Mouse (Mus musculus) kidney, embryonic 14.5 days (tissue): ENCODE data around the gene Il1rap. TPM values are rescaled to one million over a fixed set of nuclear protein-coding genes. Genes with fewer than 3 reads are reported as not detected.

Source experiments
- ATAC-seq: fragments of 200-750 bp; cut with Nextera tagmentation; 2 replicates; pipeline ENCODE4 v1.8.0; 2017; ENCODE audit warnings: moderate number of reproducible peaks, mild to moderate bottlenecking, moderate TSS enrichment, moderate library complexity; ENCODE audit not compliant: low FRiP score, low TSS enrichment
- H3K27ac ChIP-seq: fragments of 300-500 bp; sonication (generic); 2 replicates; pipeline ENCODE4 v1.5.1; 2014; ENCODE audit warnings: low read depth, mild to moderate bottlenecking, low read length, moderate library complexity, mixed read lengths
- H3K27me3 ChIP-seq: fragments of 300-500 bp; sonication (generic); 2 replicates; pipeline ENCODE4 v1.6.1; 2014; ENCODE audit warnings: mild to moderate bottlenecking, low read length; ENCODE audit not compliant: control insufficient read depth, insufficient read depth
- H3K36me3 ChIP-seq: fragments of 300-500 bp; sonication (generic); 2 replicates; pipeline ENCODE4 v1.6.1; 2014; ENCODE audit warnings: low read length, mixed read lengths; ENCODE audit not compliant: control insufficient read depth, insufficient read depth
- H3K4me1 ChIP-seq: fragments of 300-500 bp; sonication (generic); 2 replicates; pipeline ENCODE4 v1.6.1; 2014; ENCODE audit warnings: low read length, mixed read lengths; ENCODE audit not compliant: control insufficient read depth, insufficient read depth
- H3K4me2 ChIP-seq: fragments of 300-500 bp; sonication (generic); replicated peaks from 2 replicates; pipeline ENCODE4 v1.6.1; 2014; ENCODE audit warnings: low read depth, mild to moderate bottlenecking, low read length
- H3K4me3 ChIP-seq: fragments of 300-500 bp; sonication (generic); 2 replicates; pipeline ENCODE4 v1.5.1; 2014; ENCODE audit warnings: mild to moderate bottlenecking, low read length
- H3K9ac ChIP-seq: fragments of 300-500 bp; sonication (generic); 2 replicates; pipeline ENCODE4 v1.6.1; 2014; ENCODE audit warnings: low read depth, mild to moderate bottlenecking, low read length, moderate library complexity
- H3K9me3 ChIP-seq: fragments of 300-500 bp; sonication (generic); 2 replicates; pipeline ENCODE4 v1.6.1; 2016; ENCODE audit warnings: low read length; ENCODE audit not compliant: control insufficient read depth
- WGBS: fragments of 180-500 bp; shearing (Covaris S2); extraction: QIAGEN DNeasy Blood & Tissue Kit; methylation state at CpG from one replicate; pipeline ENCODE4 v1.1.7; 2014; 5-methylcytosine and 5-hydroxymethylcytosine counted together
- polyA plus RNA-seq: library from polyadenylated mRNA; unstranded; fragments of >200 nt; fragmentation: Nextera tagmentation; extraction: Ambion mirVana; gene quantifications from 2 replicates; pipeline ENCODE4 v1.2.1, GENCODE M21; 2014

The Il1rap gene
- polyA plus RNA-seq, 1 experiment from 2014 or later = 11.6 TPM

DNA sequence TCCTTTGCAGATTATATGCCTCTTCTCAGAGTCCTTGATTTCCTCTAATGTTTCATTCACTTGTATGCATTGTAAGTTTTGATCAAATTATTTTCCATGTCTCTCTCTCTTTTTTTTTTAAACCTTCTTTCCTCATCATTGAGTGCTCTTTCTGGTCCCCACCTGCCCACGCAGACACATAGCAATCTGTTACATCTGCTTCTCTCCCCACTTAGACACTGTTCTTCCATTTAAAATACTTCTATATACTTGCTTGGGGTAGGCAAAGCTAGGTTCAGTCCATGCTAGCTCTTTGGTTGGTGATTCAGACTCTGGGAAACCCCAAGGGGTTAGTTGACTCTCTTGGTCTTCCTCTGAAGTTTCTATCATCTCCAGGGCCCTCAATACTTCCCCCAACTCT, 20.0 kb downstream of the Il1rap start:
- Histone ChIP-seq H3K27ac (no peak overlapping the region), H3K36me3 (no peaks in the 10 kb centered on the region), H3K4me1 (no peaks in the 10 kb centered on the region), H3K27me3 (no peaks in the 10 kb centered on the region), H3K9ac (no peak overlapping the region), H3K4me2 (no peak overlapping the region), H3K4me3 (no peak overlapping the region), H3K9me3 (no peaks in the 10 kb centered on the region)
- WGBS = 100% methylated on average over 1 of the region's 1 CpGs
- ATAC-seq = no peak

DNA sequence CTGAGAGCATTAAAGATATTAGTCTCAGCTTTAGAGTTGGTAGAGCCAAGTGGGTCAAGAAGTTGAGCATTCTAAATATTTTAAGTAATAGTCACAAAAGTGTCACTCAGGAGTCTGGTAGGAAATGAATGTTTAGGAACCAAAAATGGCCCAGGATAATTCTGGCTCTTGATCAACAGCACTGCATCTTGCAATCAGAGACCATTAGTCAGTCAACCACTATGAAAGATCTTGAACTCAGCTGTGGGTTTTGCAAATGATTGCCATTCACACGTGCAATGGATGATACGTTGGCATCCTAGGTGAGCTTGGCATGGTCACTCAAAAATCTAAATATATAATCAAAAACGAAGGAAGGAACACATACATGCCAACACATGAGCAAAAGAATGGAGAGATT, 23.1 kb downstream of the Il1rap start:
- ATAC-seq = no peak
- Histone ChIP-seq H3K27ac (no peak overlapping the region), H3K36me3 (no peaks in the 10 kb centered on the region), H3K4me3 (no peak overlapping the region), H3K9ac (no peak overlapping the region), H3K4me1 (no peaks in the 10 kb centered on the region), H3K9me3 (no peaks in the 10 kb centered on the region), H3K4me2 (no peak overlapping the region), H3K27me3 (no peaks in the 10 kb centered on the region)
- 86% methylated on average over 3 of the region's 3 CpGs for WGBS

DNA sequence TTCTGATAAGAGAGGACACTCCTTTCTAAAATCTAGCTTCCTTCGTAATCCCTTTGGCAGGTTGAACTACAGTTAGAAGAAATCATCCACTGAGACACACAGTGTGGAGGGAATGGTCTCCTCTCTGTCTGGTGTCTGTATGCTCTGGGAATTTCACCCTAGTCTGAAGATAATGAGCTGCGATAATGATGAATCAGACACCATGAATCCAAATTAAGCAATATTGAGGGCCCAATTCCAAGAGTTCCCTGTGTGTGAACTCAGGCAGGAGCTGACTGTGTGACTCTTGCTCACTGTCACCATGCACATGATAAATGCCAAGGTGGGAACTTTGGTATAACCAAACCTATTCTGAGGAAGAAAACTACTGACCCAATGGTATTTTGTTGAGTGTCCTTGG, 26.5 kb downstream of the Il1rap start:
- Histone ChIP-seq H3K4me3 (no peak overlapping the region), H3K36me3 (no peaks in the 10 kb centered on the region), H3K27ac (no peak overlapping the region), H3K4me1 (no peaks in the 10 kb centered on the region), H3K27me3 (no peaks in the 10 kb centered on the region), H3K4me2 (no peak overlapping the region), H3K9me3 (no peaks in the 10 kb centered on the region), H3K9ac (no peak overlapping the region)
- ATAC-seq = no peak
- 89% methylated on average over 2 of the region's 2 CpGs for WGBS

DNA sequence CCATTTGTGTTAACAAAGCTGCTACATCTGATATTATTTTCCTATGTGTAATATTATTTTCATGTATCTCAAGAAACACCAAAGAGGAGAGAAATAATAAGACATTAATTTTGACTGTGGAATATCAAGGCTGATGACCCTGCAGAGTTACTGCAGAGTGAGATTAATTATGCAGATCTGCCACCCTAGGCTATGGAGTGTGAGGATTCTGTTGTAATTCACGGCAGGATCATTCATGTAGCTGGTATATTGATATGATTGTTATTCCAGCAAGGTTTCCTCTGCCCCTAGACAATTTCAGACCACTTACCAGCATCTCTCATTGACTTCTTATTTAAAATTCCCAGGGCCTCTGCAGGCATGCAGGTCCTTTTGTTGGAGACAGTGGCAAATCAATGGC, 29.0 kb downstream of the Il1rap start:
- Histone ChIP-seq H3K9me3 (no peaks in the 10 kb centered on the region), H3K36me3 (no peaks in the 10 kb centered on the region), H3K4me3 (no peak overlapping the region), H3K9ac (no peak overlapping the region), H3K27me3 (no peaks in the 10 kb centered on the region), H3K4me2 (no peak overlapping the region), H3K27ac (no peak overlapping the region), H3K4me1 (no peaks in the 10 kb centered on the region)
- 77% methylated on average over 1 of the region's 1 CpGs for WGBS
- ATAC-seq = no peak

- no peak overlapping the region for H3K27ac ChIP-seq
- no peak overlapping the region for H3K9ac ChIP-seq
- no peak overlapping the region for H3K4me3 ChIP-seq
- no peaks in the 10 kb centered on the region for H3K36me3 ChIP-seq
- no peak overlapping the region for H3K4me2 ChIP-seq
- ATAC-seq = no peak
- H3K9me3 ChIP-seq = no peaks in the 10 kb centered on the region
- 89% methylated on average over 10 of the region's 10 CpGs for WGBS
- H3K27me3 ChIP-seq = no peaks in the 10 kb centered on the region
- no peaks in the 10 kb centered on the region for H3K4me1 ChIP-seq
Measured at GRCm38 (mm10) chr16:26612499-26613220, 31.2 kb downstream of the Il1rap start.

DNA sequence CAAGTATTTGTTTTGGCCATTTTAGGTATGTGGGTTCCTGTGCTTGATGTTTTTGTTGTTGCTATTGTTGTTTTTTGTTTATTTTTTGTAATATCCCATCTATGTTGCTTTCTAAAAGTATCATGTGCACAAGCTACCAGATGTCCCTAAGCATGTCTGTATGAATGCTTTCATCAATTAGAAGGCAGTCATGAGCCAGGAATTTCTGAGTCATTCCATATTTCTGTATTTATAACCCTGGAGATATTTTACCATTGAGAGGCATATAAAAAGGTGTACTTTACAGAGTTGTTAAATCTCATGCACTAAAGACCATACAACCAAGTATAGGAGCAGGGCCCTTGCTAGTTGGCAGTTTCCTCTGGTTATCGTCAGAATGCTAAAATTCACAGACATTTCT, 41.6 kb downstream of the Il1rap start:
- ATAC-seq = no peak
- H3K36me3 ChIP-seq = no peaks in the 10 kb centered on the region
- no peak overlapping the region for H3K9ac ChIP-seq
- H3K4me3 ChIP-seq = no peak overlapping the region
- no peak overlapping the region for H3K27ac ChIP-seq
- H3K27me3 ChIP-seq = no peaks in the 10 kb centered on the region
- 71% methylated on average over 1 of the region's 1 CpGs for WGBS
- no peaks in the 10 kb centered on the region for H3K4me1 ChIP-seq
- H3K9me3 ChIP-seq = no peaks in the 10 kb centered on the region
- no peak overlapping the region for H3K4me2 ChIP-seq

- Histone ChIP-seq H3K27me3 (no peaks in the 10 kb centered on the region), H3K27ac (no peak overlapping the region), H3K4me2 (no peak overlapping the region), H3K4me3 (no peak overlapping the region), H3K36me3 (no peaks in the 10 kb centered on the region), H3K4me1 (no peaks in the 10 kb centered on the region), H3K9me3 (no peaks in the 10 kb centered on the region), H3K9ac (no peak overlapping the region)
- WGBS = 91% methylated on average over 3 of the region's 3 CpGs
- ATAC-seq = no peak
Measured at GRCm38 (mm10) chr16:26626065-26626464, 44.6 kb downstream of the Il1rap start.

- ATAC-seq = no peak
Measured at GRCm38 (mm10) chr16:26634800-26635199, 53.3 kb downstream of the Il1rap start.

DNA sequence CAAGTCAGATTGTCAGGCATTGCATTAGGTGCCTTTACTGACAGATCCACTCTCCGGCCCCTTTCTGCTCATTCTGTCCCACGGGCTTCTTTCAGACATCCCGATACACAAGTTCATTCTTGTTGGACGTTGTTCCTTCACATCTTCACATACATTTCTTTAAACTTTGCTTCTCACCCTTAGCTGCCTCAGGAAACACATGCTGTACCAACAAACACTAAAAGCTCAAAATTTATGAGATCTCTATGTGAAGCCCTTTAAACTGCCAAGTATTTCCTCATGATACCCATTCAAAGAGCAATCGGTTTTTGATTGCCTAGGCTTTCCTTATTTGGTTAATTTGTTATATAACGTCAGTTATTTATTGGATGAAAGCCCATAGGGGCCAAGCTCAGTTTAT, 61.6 kb downstream of the Il1rap start:
- Histone ChIP-seq H3K27ac (no peak overlapping the region), H3K4me1 (no peaks in the 10 kb centered on the region), H3K9ac (no peak overlapping the region), H3K36me3 (no peaks in the 10 kb centered on the region), H3K9me3 (no peaks in the 10 kb centered on the region), H3K4me3 (no peak overlapping the region), H3K27me3 (no peaks in the 10 kb centered on the region), H3K4me2 (no peak overlapping the region)
- 51% methylated on average over 6 of the region's 6 CpGs for WGBS
- ATAC-seq = no peak

More at GRCm38 (mm10) chr16:26634800-26635199, 53.3 kb downstream of the Il1rap start:
- WGBS = 67% methylated on average over 2 of the region's 2 CpGs
- Histone ChIP-seq H3K4me3 (no peak overlapping the region), H3K27ac (no peak overlapping the region), H3K9me3 (no peaks in the 10 kb centered on the region), H3K36me3 (no peaks in the 10 kb centered on the region), H3K4me1 (no peaks in the 10 kb centered on the region), H3K9ac (no peak overlapping the region), H3K4me2 (no peak overlapping the region), H3K27me3 (no peaks in the 10 kb centered on the region)
